Mouse (Mus musculus): ENCODE results near the gene Rgl1.

Rgl1 gene

GRCm38 (mm10) chr1:152490842-152491241 is 275.3 kb downstream of the Rgl1 start:
- no peak for DNase-seq

GRCm38 (mm10) chr1:152476126-152476525 is 290.0 kb downstream of the Rgl1 start:
- no peak for DNase-seq

- DNase-seq, result no peak
These were observed 297.7 kb downstream of the Rgl1 start for GRCm38 (mm10) chr1:152468443-152468842.

All from retina, postnatal 1 day (tissue).